Mouse (Mus musculus): ENCODE measurements around the gene Tmc3. TPM values are rescaled to one million over a fixed set of nuclear protein-coding genes. Genes with fewer than 3 reads are reported as not detected.

Tmc3 gene
- polyA plus RNA-seq, 1 experiment from 2014 or later, result 1.0 TPM

- WGBS, result 32% methylated on average over 7 of the region's 7 CpGs
- no peak for ATAC-seq (ENCODE audit: insufficient number of reproducible peaks, insufficient read depth, low FRiP score, low TSS enrichment, low read depth)
- no peak overlapping the region for H3K9ac ChIP-seq
Observed at GRCm38 (mm10) chr7:83565976-83566375, 18.8 kb upstream of the Tmc3 start.

GRCm38 (mm10) chr7:83567841-83568500 is 16.8 kb upstream of the Tmc3 start:
- Histone ChIP-seq H3K27ac (no peak overlapping the region), H3K27me3 (no peaks in the 10 kb centered on the region), H3K9ac (no peak overlapping the region), H3K36me3 (no peaks in the 10 kb centered on the region), H3K4me1 (peaks cover 12% of the 10 kb centered on the region), H3K4me3 (no peak overlapping the region), H3K4me2 (no peak overlapping the region), H3K9me3 (no peaks in the 10 kb centered on the region)
- ATAC-seq (ENCODE audit: insufficient number of reproducible peaks, insufficient read depth, low FRiP score, low TSS enrichment, low read depth), result no peak
- 51% methylated on average over 16 of the region's 16 CpGs for WGBS

More at GRCm38 (mm10) chr7:83565976-83566375, 18.8 kb upstream of the Tmc3 start:
- no peaks in the 10 kb centered on the region for H3K27me3 ChIP-seq
- H3K27ac ChIP-seq, result no peak overlapping the region
- H3K36me3 ChIP-seq, result no peaks in the 10 kb centered on the region
- H3K4me2 ChIP-seq, result no peak overlapping the region
- no peaks in the 10 kb centered on the region for H3K9me3 ChIP-seq
- no peak overlapping the region for H3K4me3 ChIP-seq
- peaks cover 12% of the 10 kb centered on the region; the same call in 1 of the 2 replicates for H3K4me1 ChIP-seq

- H3K9me3 ChIP-seq, result no peaks in the 10 kb centered on the region
- H3K4me2 ChIP-seq, result no peak overlapping the region
- H3K36me3 ChIP-seq, result no peaks in the 10 kb centered on the region
- peaks cover 13% of the 10 kb centered on the region for H3K4me1 ChIP-seq
- no peaks in the 10 kb centered on the region for H3K27me3 ChIP-seq
- no peak overlapping the region for H3K9ac ChIP-seq
- H3K4me3 ChIP-seq, result no peak overlapping the region
- 59% methylated on average over 2 of the region's 2 CpGs for WGBS
- no peak for ATAC-seq (ENCODE audit: insufficient number of reproducible peaks, insufficient read depth, low FRiP score, low TSS enrichment, low read depth)
- no peak overlapping the region for H3K27ac ChIP-seq
Observed at GRCm38 (mm10) chr7:83568815-83569214, 15.9 kb upstream of the Tmc3 start.

- Histone ChIP-seq H3K27ac (no peak overlapping the region), H3K9me3 (no peaks in the 10 kb centered on the region), H3K4me2 (no peak overlapping the region), H3K9ac (no peak overlapping the region), H3K4me3 (no peak overlapping the region), H3K36me3 (no peaks in the 10 kb centered on the region), H3K27me3 (no peaks in the 10 kb centered on the region), H3K4me1 (peaks cover 16% of the 10 kb centered on the region)
- 84% methylated on average over 2 of the region's 2 CpGs for WGBS
- no peak for ATAC-seq (ENCODE audit: insufficient number of reproducible peaks, insufficient read depth, low FRiP score, low TSS enrichment, low read depth)
Observed at GRCm38 (mm10) chr7:83569436-83569835, 15.3 kb upstream of the Tmc3 start.

GRCm38 (mm10) chr7:83571077-83571476 is 13.7 kb upstream of the Tmc3 start:
- H3K4me1 ChIP-seq, result peaks cover 17% of the 10 kb centered on the region
- H3K27ac ChIP-seq, result no peak overlapping the region
- H3K4me2 ChIP-seq, result no peak overlapping the region
- H3K36me3 ChIP-seq, result no peaks in the 10 kb centered on the region
- H3K4me3 ChIP-seq, result no peak overlapping the region
- no peaks in the 10 kb centered on the region for H3K9me3 ChIP-seq
- no peak overlapping the region for H3K9ac ChIP-seq
- H3K27me3 ChIP-seq, result no peaks in the 10 kb centered on the region
- 46% methylated on average over 4 of the region's 4 CpGs for WGBS
- ATAC-seq (ENCODE audit: insufficient number of reproducible peaks, insufficient read depth, low FRiP score, low TSS enrichment, low read depth), result no peak

- no peaks in the 10 kb centered on the region for H3K9me3 ChIP-seq
- H3K4me1 ChIP-seq, result peaks cover 17% of the 10 kb centered on the region
- H3K27me3 ChIP-seq, result no peaks in the 10 kb centered on the region
- no peak overlapping the region for H3K4me3 ChIP-seq
- no peak overlapping the region for H3K27ac ChIP-seq
- H3K4me2 ChIP-seq, result no peak overlapping the region
- no peak overlapping the region for H3K9ac ChIP-seq
- no peaks in the 10 kb centered on the region for H3K36me3 ChIP-seq
- 62% methylated on average over 3 of the region's 3 CpGs for WGBS
- ATAC-seq (ENCODE audit: insufficient number of reproducible peaks, insufficient read depth, low FRiP score, low TSS enrichment, low read depth), result no peak
Observed at GRCm38 (mm10) chr7:83571901-83572300, 12.8 kb upstream of the Tmc3 start.

- Histone ChIP-seq H3K4me2 (no peak overlapping the region), H3K36me3 (no peaks in the 10 kb centered on the region), H3K4me1 (peaks cover 17% of the 10 kb centered on the region), H3K4me3 (no peak overlapping the region), H3K9ac (no peak overlapping the region), H3K27ac (no peak overlapping the region), H3K9me3 (no peaks in the 10 kb centered on the region), H3K27me3 (no peaks in the 10 kb centered on the region)
- no peak for ATAC-seq (ENCODE audit: insufficient number of reproducible peaks, insufficient read depth, low FRiP score, low TSS enrichment, low read depth)
- 72% methylated on average over 2 of the region's 2 CpGs for WGBS
Observed at GRCm38 (mm10) chr7:83572451-83572850, 12.3 kb upstream of the Tmc3 start.

- no peak for ATAC-seq (ENCODE audit: insufficient number of reproducible peaks, insufficient read depth, low FRiP score, low TSS enrichment, low read depth)
- no peaks in the 10 kb centered on the region for H3K27me3 ChIP-seq
- no peak overlapping the region for H3K9ac ChIP-seq
- no peak overlapping the region for H3K4me3 ChIP-seq
- no peak overlapping the region for H3K27ac ChIP-seq
- H3K36me3 ChIP-seq, result no peaks in the 10 kb centered on the region
- 48% methylated on average over 4 of the region's 4 CpGs for WGBS
- no peaks in the 10 kb centered on the region for H3K9me3 ChIP-seq
- no peak overlapping the region for H3K4me2 ChIP-seq
- H3K4me1 ChIP-seq, result peaks cover 10% of the 10 kb centered on the region
Observed at GRCm38 (mm10) chr7:83580946-83581345, 3.8 kb upstream of the Tmc3 start.

GRCm38 (mm10) chr7:83594056-83594455 is 9.3 kb downstream of the Tmc3 start:
- no peak for ATAC-seq (ENCODE audit: insufficient number of reproducible peaks, insufficient read depth, low FRiP score, low TSS enrichment, low read depth)
- Histone ChIP-seq H3K9ac (no peak overlapping the region), H3K27me3 (no peaks in the 10 kb centered on the region), H3K9me3 (no peaks in the 10 kb centered on the region), H3K4me3 (no peak overlapping the region), H3K4me1 (no peaks in the 10 kb centered on the region), H3K4me2 (no peak overlapping the region), H3K36me3 (no peaks in the 10 kb centered on the region), H3K27ac (no peak overlapping the region)
- WGBS, result 77% methylated on average over 3 of the region's 3 CpGs

GRCm38 (mm10) chr7:83597063-83597462 is 12.3 kb downstream of the Tmc3 start:
- H3K9me3 ChIP-seq, result no peaks in the 10 kb centered on the region
- WGBS, result 93% methylated on average over 3 of the region's 3 CpGs
- ATAC-seq (ENCODE audit: insufficient number of reproducible peaks, insufficient read depth, low FRiP score, low TSS enrichment, low read depth), result no peak
- H3K27ac ChIP-seq, result no peak overlapping the region
- no peak overlapping the region for H3K4me2 ChIP-seq
- no peaks in the 10 kb centered on the region; the same call in 1 of the 2 replicates for H3K27me3 ChIP-seq
- no peak overlapping the region for H3K4me3 ChIP-seq
- no peaks in the 10 kb centered on the region for H3K4me1 ChIP-seq
- no peak overlapping the region for H3K9ac ChIP-seq
- H3K36me3 ChIP-seq, result no peaks in the 10 kb centered on the region

GRCm38 (mm10) chr7:83598997-83599912 is 14.5 kb downstream of the Tmc3 start:
- 88% methylated on average over 13 of the region's 13 CpGs for WGBS
- no peak for ATAC-seq (ENCODE audit: insufficient number of reproducible peaks, insufficient read depth, low FRiP score, low TSS enrichment, low read depth)

GRCm38 (mm10) chr7:83599913-83600286 is 15.2 kb downstream of the Tmc3 start:
- Histone ChIP-seq H3K36me3 (no peaks in the 10 kb centered on the region), H3K4me2 (no peak overlapping the region), H3K9me3 (no peaks in the 10 kb centered on the region), H3K9ac (no peak overlapping the region), H3K4me3 (no peak overlapping the region), H3K27ac (no peak overlapping the region), H3K4me1 (peaks cover 16% of the 10 kb centered on the region), H3K27me3 (no peaks in the 10 kb centered on the region; the same call in 1 of the 2 replicates)
- WGBS, result 61% methylated on average over 8 of the region's 8 CpGs
- no peak for ATAC-seq (ENCODE audit: insufficient number of reproducible peaks, insufficient read depth, low FRiP score, low TSS enrichment, low read depth)

More at GRCm38 (mm10) chr7:83598997-83599912, 14.5 kb downstream of the Tmc3 start:
- H3K4me3 ChIP-seq, result no peak overlapping the region
- no peak overlapping the region for H3K9ac ChIP-seq
- H3K4me1 ChIP-seq, result peaks cover 9% of the 10 kb centered on the region
- H3K27ac ChIP-seq, result no peak overlapping the region
- no peaks in the 10 kb centered on the region for H3K9me3 ChIP-seq
- no peak overlapping the region for H3K4me2 ChIP-seq
- no peaks in the 10 kb centered on the region for H3K36me3 ChIP-seq
- no peaks in the 10 kb centered on the region; the same call in 1 of the 2 replicates for H3K27me3 ChIP-seq

Measured in embryonic facial prominence, embryonic 13.5 days (tissue).